Mouse (Mus musculus): ENCODE data around the gene Tmeff1.

DNA sequence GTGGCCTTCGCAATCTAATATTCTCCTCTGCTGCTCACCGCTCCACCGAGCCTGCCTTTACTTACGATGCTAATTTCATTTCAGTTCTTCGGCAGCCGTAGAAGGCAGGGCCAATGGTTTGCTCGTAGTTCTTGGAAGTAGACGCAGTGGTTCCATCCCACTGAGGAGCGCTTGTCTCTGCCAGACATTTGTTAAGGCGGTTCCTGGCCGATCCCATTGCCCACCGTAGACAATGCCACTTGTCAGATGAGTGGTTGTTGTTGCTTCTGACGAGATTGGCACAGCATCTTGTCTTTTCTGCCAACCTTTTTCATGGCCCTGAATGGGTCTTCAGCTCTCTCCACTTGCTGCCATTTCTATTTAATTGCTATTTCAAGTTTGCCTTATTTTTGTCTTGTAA, 44.5 kb downstream of the Tmeff1 start:
- no peak for TF ChIP-seq CTCF (IDR thresholded peaks at IDR 0.05)
- no peak for TF ChIP-seq EP300 (IDR thresholded peaks at IDR 0.05)

All from lung, postnatal 0 days (tissue).